Mouse (Mus musculus): ENCODE results near the gene Gm20767.
"Not testable (repeated sequence)": the region's sequence is repeated elsewhere in the genome, so short reads cannot be mapped to it uniquely, and the experiment has no call there.

Gene Gm20767

GRCm38 (mm10) chr13:120139946-120140345 lies at the start of gene Gm20767:
Gene Gm20767, plus strand, starts transcription at chr13:120140246.
- DNase-seq (ENCODE audit: low spot score) = not testable (repeated sequence)

GRCm38 (mm10) chr13:120092950-120093349 lies 47.1 kb upstream of the Gm20767 start:
- not testable (repeated sequence) for DNase-seq (ENCODE audit: low spot score)

GRCm38 (mm10) chr13:120096241-120096937 lies 43.7 kb upstream of the Gm20767 start:
- DNase-seq (ENCODE audit: low spot score) = not testable (repeated sequence)

- DNase-seq (ENCODE audit: low spot score) = not testable (repeated sequence)
These were observed 43.1 kb upstream of the Gm20767 start for GRCm38 (mm10) chr13:120096938-120097256.

GRCm38 (mm10) chr13:120099327-120099726 lies 40.7 kb upstream of the Gm20767 start:
- DNase-seq (ENCODE audit: low spot score) = not testable (repeated sequence)

- not testable (repeated sequence) for DNase-seq (ENCODE audit: low spot score)
These were observed 33.5 kb upstream of the Gm20767 start for GRCm38 (mm10) chr13:120106504-120106903.

GRCm38 (mm10) chr13:120107000-120107399 lies 33.0 kb upstream of the Gm20767 start:
- DNase-seq (ENCODE audit: low spot score) = not testable (repeated sequence)

- not testable (repeated sequence) for DNase-seq (ENCODE audit: low spot score)
These were observed 2.3 kb downstream of the Gm20767 start for GRCm38 (mm10) chr13:120142348-120142747.

- DNase-seq (ENCODE audit: low spot score) = not testable (repeated sequence)
These were observed 9.8 kb downstream of the Gm20767 start for GRCm38 (mm10) chr13:120149660-120150407.

GRCm38 (mm10) chr13:120150589-120150988 lies 10.5 kb downstream of the Gm20767 start:
- DNase-seq (ENCODE audit: low spot score) = not testable (repeated sequence)

GRCm38 (mm10) chr13:120168301-120168700 lies 28.3 kb downstream of the Gm20767 start:
- DNase-seq (ENCODE audit: low spot score) = not testable (repeated sequence)

GRCm38 (mm10) chr13:120172133-120172532 lies 32.1 kb downstream of the Gm20767 start, which contains the start of gene Gm21818:
Gene Gm21818, plus strand, starts transcription at chr13:120172433.
- not testable (repeated sequence) for DNase-seq (ENCODE audit: low spot score)

- not testable (repeated sequence) for DNase-seq (ENCODE audit: low spot score)
These were observed 56.3 kb downstream of the Gm20767 start for GRCm38 (mm10) chr13:120196189-120196821.

Measured in c-Kit-positive CD71-positive TER-119-positive erythroid progenitor cells, embryonic 14.5 days (primary cell).